Mouse (Mus musculus): Measurements from ENCODE around the gene Zfp366. TPM values are rescaled to one million over a fixed set of nuclear protein-coding genes. Genes with fewer than 3 reads are reported as not detected.

Gene Zfp366
- polyA plus RNA-seq, 3 experiments from 2014 or later: 0.20 TPM; not detected in 2

DNA sequence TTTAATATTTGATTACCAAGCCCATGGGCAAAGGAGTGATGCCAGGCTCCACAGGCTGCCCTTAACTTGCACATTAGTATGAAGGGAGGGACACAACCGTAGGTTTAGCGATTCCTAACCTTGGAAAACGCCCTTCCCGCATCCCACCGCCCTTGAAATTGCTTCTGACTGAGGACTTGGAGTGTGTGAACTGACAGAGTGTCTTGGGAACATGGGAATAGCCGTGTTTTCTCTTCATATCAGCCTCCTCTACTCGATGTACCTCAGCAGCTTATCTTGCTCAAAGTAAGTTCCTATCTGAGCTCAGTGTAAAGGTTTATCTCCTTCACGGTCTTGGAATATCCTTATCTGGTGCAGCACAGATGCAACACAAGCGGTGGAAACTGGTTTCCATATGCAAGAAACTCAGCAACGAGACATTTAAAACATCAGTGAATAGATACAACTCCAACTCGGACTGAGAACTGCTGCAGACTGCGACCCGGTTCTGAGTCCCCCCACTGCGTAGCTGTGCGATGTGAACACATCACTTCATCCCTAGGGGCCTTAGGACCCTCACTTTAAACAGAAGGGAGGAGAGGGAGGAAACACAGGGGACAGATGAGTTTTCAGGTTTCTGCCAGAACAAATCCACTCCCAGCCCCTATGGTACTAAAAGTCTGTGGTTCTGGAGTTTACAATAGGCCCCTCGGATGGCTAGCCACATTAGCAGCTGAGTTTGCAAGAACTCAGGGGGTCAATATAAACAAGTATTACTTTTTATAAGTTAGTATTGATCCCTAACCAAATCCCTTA lies 43.0 kb downstream of the Zfp366 start:
- no peak for ATAC-seq

DNA sequence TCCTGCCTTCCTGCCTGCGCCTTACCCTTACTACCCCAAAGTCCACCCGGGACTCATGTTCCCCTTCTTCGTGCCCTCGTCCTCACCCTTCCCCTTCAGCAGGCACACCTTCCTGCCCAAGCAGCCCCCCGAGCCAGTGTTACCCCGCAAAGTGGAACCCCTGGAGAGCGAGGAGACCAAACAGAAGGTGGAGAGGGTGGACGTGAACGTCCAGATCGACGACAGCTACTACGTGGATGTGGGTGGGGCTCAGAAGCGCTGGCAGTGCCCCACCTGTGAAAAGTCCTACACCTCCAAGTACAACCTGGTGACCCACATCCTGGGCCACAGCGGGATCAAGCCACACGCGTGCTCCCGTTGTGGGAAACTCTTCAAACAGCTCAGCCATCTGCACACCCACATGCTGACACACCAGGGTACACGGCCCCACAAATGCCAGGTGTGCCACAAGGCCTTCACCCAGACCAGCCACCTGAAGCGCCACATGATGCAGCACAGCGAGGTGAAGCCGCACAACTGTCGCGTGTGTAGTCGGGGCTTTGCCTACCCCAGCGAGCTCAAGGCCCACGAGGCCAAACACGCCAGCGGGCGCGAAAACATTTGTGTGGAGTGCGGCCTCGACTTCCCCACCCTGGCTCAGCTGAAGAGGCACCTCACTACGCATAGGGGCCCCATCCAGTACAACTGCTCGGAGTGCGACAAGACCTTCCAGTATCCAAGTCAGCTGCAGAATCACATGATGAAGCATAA lies 44.4 kb downstream of the Zfp366 start:
- no peak for ATAC-seq

DNA sequence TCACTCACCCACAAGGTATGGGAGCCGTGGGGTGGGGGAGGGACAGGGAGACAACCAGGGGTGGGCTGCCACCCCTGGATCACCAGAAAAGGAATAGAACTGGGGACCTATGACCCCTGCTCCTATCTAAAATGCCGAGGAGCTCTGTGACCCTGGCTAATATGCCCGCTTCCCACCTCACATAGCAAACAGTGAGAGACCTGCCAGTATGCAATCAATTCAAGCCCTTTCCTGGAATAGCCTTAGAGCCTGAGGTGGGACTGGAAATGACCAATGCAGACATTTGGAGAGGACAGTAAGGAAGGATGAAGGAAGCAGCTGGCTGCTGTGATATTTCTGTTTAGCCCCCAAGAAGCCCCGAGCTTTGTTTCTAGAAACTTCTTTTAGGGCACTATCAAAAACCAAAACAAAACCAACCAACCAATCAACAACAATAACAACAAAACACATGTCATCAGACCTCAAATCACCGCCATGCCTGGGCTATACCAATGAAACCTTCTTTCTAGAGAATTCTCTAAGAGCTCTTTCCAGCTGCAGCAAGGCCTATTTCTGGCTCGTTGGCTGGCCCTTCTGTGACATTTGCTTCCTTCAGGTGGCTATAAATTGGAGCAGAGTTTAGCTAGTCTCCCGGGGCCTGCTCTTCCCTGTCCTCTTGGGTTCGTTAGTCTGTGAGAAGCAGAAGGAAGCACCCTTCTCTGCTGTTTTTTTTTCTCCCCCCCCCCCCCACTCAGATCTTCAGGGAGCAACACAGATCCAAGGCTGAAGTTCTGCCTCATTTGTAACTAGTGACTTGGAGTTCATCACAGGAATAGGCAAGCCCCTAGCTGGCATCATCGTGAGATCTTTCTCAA lies 45.2 kb downstream of the Zfp366 start:
- ATAC-seq: no peak

DNA sequence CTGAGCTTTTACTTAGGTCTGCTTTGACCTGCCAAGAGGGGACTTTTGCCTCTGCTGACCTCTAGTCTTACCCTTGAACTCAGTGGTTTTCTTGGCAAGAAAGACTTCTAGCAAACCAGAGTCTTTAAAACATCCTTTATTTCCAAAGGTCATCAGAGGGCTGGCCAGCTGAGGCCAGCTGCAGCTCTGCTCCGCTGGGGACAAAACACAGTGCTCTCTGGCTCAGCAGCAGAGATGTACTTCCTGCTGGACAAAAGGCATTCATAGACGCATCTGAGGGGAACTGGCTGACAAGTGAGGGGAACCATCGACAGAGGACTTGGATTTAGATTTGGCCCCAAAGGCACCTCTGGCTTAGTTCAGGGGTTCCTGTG lies 45.9 kb downstream of the Zfp366 start:
- ATAC-seq: no peak

DNA sequence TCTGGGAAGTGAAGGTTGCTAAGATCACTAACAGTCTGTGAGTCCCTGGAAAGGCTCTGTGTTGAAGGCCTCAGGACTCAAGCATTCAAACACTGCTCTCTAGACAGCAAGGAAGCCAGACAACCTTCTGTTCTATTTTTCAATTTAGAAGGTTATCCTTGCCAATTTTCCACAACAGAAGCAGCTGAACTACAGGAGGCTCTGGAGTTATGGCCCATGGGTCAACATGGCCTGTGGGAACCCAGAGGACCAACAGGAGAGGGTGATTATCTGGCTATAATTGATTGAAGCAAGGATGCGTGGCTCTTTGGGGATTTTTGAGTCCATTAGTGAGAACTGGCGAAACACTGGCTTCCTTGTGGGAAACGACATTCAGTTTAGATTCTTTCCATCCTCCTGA lies 48.7 kb downstream of the Zfp366 start:
- ATAC-seq: no peak

DNA sequence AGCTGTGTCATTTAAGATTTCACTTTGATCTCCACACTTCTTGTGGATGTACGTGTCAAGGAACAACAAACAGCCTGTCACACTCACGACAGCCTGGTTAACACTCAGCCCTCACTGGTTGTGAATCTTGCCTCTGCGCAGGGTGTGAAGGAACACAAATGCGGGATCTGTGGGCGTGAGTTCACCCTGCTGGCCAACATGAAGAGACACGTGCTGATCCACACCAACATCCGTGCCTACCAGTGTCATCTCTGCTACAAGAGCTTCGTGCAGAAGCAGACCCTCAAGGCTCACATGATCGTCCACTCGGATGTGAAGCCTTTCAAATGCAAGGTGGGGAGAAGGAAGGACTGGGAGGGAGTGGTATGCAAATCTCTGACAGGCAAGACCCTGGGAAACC lies 49.3 kb downstream of the Zfp366 start:
- no peak for ATAC-seq

DNA sequence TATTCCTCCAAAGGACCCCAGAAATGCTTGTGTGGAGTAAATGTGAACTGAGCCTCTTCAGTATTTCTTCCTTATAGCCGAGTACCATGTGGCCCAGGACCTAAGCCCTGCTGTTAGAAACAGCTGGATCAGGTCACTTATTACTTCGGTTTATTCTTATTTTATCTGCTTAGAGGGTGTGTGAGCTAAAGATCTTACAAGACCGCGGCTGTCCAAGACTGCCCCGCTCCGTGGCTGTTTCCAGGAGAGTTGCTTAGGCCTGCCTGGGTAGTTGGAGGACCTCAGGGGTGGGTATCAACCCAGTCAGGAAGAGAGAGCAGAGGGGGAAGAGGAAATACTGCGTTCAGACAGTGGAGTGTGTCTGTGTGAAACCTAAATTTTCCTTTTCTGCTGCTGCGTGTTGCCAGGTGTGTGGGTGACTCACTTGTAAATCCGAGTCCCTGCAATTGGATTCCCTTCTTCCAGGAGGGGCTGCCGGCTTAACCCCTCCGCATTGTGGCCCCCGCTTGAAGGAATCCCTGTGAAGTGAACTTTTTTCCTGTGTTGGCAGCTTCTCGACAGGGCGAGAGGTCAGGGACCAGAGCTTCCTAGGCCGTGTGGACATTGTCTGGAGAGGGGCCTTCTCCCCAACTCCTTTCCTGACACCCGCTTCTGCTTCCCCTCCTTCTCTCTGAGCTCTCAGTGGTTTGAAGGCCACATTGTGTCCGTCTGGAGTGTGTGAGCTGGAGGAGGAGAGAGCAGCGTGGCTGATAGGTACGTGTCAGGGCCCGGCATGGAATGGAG lies 51.0 kb downstream of the Zfp366 start:
- ATAC-seq: no peak

DNA sequence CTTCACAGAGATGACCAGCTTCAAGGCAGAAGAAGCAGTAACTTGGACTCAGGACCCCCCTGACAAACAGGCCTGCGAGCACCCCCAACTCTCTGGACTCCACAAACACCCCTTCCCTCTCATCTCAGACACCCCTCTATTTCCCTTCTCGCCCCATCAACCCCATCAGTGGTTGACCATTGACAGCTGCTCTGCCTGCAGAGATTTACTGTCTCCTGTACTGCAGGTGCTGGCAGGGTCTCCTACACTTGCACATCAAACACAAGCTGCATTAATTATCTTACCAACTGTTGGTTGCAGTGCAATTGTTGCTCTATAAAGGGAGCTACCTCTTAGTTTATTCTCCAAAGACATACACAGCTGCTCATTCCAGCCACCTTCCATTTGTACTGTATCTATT lies 51.6 kb downstream of the Zfp366 start:
- no peak for ATAC-seq

DNA sequence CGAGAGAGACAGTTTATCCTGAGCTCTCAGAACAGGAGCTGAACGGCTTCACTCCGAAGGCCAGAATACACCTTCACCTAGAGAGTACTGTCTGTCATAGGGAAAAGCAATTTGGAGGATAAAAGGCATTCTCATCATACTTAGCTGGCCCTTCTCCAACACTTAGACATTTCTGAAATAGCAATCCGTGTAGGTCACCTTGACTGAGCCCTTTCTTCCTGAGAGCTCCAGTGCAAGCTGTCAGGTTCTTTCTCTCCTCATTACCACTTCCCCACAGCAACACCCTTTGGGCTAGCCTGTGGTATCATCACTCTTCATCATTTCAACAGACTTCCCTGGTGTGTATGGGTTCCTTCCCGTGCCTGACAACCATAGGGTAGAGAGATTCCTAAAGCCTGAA lies 52.5 kb downstream of the Zfp366 start:
- no peak for ATAC-seq

DNA sequence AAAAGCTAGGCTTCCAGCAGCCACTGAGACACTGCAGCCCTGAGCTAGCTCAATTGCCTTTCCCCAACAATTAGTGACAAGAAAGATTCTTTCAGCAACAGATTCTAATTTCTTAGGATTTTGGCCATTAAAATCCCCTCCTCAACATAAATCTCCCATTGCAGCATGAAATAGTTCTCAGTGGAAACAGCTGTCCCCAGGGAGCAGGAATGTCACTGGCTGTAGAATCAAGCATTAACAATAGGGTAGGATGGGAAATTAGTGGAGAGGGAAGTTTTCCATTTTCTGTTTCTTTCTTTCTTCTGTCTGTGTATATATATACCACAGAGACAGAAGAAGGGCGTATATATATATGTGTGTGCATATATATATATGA lies 53.2 kb downstream of the Zfp366 start:
- no peak for ATAC-seq

DNA sequence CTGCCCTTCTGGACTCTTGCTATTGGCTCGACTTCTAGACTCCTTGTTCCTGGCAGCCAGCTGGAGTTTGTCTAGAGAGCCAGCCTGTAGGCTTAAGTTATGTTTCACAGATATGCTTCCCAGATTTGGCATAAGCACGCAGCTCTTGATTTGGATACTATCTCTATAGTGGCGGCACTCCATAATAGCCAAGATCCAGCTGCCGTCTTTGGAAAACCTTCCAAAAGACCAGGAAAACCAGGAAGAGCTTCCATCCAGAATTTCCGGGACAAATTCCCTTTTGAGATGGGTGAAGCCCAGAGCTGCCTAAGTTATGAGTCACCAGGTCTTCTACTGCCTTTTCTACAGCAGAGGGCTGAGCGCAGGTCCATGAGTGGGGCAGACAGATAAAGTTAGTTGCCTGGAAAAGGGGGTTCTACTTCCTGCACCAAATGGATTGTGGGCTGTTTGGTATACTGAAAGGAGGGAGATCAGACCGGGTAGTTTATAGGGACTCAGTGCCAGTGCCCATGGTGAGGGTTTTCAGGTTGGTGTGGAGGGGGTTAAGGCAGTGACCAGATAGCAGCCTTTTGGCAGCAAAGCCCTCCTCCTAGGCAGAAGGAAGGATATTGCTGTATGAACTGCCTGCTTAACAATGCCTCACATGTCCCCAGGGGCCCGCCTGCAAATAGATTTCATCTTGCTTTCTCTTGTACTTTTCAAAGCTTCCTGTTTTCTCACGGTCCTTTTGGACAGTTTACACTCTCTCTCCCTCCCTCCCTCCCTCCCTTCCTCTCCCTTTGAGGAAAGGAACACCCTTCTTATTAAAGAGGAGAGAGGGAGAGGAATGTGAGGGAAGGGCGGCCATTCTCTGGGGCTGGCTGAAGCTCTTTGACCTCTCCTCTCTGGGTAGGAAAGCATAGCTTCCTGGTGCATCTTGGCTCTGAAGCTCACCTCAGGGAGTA lies 53.9 kb downstream of the Zfp366 start:
- no peak for ATAC-seq

DNA sequence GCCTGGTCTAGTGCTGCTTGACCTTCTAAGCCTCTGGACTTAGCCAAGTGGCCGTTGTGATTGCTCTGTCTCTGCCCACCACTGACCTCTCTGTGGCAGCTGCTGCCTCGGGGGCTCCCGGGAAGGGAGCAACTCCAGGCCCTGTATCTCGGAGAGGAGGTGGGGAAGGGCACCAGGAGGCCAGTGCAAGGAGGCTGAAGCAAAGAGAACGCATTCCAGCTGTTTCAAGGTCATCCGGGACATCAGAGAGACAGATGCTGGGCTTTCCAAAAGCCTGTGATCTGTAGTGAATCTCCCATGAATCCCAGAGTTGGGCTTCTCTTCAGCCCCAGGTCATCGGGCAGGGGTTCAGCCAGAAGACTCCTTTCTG lies 54.5 kb downstream of the Zfp366 start:
- no peak for ATAC-seq

DNA sequence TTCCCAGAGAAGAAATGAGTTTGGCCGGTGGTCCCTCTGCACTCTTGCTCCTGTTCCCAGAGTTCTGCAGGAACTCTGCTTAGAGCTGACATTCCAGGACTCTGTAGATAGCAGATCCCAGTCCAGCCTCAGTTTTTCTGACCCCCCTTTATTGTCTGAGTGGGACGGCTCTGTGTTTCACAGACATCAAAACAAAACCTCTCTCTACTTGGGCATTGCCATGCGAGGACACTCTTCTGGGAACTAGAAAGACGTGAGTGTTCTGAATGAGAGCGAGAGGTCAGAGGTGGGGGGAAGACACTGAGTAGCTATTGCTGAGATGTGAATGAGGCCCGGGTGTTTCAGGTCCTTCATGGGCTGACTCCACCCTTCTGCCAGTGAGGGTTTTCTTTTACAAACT lies 55.1 kb downstream of the Zfp366 start:
- no peak for ATAC-seq

DNA sequence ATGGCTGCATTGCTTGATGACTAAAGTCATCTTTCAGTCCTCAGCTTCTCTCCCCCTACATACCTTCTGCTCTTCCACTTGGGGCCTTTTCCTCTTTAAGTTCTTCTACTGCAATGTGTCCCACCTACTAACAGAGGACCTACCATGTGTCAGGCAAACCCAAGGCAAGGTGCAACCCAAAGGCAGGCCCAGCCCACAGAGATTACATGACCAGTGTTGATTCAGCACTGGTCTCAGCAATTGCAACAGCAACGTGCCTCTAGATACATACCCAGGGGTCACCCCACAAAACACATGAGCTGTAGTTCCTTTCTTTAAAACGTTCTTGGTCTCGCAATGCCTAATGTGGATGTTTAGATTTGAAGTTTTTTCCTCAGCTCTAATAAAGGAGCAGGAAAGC lies 57.4 kb downstream of the Zfp366 start:
- no peak for ATAC-seq

DNA sequence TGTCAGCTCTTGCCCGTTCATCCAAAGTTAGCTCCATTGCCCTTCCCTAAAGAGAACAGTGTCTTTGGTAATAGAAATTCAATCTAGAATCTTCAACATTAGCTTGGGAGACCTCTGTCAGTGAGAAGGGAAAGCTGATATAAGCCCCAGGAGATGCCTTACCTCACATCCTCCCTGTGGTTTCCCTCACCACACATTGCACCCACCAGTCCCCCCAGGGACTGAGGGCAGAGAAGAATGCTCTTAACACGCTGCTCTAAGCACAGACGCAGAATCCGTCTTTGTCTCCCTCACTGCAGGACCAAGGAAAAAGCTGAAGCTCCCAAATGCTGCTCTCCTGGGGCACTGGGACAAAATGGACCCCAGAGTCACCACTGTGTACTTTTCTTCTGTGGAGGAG lies 58.3 kb downstream of the Zfp366 start:
- no peak for ATAC-seq

DNA sequence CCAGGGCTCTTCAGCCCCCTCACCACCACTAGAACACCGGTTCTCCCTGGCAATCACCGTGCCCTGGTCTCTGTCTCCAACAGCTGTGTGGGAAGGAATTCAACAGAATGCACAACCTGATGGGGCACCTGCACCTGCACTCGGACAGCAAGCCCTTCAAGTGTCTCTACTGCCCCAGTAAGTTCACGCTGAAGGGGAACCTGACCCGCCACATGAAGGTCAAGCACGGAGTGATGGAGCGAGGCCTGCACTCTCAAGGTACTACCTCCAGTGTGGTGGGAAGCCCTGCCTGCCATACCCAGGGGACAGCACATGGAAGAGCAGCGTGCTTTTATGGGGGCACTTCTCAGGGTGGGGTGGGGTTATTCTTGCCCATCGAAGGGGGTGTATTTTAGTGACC lies 59.2 kb downstream of the Zfp366 start:
- no peak for ATAC-seq

DNA sequence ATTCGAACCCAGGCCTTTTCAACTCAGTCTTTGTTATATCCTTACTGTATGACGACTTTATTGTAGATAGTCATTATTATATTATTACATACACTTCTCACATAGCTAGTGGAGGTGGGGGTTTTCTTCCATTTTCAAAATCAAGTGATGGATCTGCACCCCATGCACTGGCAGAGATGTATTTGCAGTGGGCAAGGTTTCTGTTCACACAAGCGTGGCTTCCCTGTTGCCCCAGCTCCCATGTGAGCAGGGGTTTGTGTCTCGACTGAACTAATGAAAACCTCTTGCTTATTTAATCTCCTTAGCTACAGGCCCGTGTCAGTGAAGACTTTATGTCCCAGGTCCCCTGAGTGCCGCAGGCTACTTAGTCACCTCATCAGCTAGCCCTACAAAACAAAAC lies 59.8 kb downstream of the Zfp366 start:
- ATAC-seq: no peak

DNA sequence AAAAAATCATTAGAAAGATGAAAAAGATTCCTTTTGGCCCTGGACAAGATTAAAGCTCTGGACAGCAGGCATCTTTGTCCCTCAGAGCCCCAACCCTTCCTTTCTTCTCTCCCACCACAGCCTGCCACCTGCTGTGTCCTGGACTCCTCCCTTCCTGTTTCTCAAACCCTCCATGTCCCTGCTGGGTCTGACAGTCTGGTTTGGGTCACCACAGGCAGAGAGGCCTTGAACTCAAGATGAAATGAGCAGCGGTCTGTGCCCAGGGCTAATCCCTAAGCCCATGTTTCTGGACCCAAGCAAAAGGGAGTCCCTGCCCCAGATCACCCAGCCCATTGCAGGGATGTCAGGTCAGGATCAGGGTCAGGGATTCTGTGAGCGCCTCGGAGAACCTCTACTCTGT lies 60.3 kb downstream of the Zfp366 start:
- no peak for ATAC-seq

DNA sequence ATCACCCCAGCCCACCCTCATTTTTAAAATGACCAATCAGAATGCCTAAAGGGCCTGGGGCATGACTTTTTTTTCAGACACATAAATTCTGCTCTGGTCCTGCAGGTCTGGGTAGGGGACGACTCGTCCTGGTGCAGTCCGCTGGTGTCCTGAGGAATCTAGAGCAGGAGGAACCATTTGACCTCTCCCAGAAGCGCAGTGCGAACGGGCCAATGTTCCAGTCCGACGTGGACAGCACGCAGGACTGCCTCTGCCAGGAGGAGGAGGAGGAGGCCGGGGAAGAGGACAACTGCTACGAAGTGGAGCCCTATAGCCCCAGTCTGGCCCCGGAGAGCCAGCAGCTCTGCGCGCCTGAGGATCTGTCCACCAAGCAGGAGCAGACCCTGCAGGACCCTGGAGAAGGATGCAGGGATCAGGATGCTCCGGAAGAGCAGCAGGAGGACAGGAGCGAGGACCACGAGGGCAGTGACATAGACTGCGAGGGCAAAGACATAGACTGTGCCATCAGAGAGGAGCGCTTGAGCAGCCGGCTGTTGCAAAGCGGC lies 61.4 kb downstream of the Zfp366 start:
- no peak for ATAC-seq

DNA sequence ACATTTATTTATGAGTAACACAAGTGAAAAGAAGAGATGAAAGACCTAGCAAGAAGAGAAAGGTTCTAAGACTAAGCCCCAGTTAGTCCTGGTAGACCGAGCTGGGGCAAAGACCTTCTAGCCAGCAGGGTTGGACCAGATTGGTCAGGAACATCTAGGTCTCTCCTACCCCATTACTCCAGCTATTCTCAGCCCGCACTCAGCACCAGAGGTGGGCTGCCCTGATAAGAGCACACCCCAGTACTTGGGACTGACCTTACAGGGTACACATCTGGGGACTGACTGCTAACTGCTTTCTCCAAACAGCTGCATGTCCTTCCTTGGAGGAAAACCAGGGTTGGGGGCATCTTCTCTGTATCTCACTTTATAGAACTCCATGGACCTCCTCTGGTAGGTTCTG lies 66.2 kb downstream of the Zfp366 start:
- ATAC-seq: no peak

DNA sequence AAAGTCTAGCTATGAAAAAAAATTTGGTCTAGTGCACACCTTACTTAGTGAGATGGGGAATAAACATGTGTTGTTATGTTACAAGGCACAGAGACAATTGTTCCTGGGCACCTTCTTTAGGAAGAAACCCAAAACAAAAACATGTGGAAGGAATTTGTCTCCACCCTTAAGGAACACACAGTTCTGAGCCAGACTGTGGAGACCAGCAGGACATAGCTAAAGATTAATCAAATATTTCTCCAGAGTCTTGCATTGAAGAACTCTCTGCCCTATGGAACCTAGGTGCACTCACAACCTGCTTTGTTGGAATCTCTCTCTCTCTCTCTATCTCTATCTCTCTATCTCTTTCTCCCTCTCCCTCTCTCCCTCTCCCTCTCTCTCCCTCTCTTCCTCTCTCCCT lies 69.6 kb downstream of the Zfp366 start:
- ATAC-seq: no peak
